Mouse (Mus musculus) c-Kit-negative CD71-positive TER-119-positive erythroid progenitor cells, embryonic 14.5 days (primary cell): Measurements from ENCODE around the gene Ikzf2.

ENCODE experiments used
- DNase-seq: peaks from one replicate; pipeline ENCODE4 v3.0.0-alpha.2; 2013; ENCODE audit warnings: low read depth, low spot score

Gene Ikzf2

GRCm38 (mm10) chr1:69687076-69687991 is at the start of gene Ikzf2:
TSS of gene Ikzf2 (minus strand) at chr1:69687245.
- DNase-seq = no peak

DNA sequence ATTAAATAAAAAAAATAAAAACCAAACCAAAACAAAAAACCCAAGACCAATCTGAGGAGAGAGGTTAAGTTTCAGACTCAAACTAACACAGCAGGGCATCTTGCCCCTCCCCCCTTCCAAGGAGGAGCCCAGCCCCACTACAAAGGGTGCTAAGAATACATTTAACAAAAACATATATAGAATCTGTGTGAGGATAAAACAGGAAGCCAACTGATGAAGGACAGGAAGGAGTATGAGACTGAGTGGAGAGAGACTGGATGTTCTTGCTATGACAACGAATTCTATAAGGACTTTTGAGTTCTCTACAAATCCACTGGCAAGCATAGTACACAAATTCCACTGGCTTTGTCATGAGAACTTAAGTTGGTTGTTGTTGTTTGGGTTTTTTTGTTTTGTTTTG is 42.7 kb upstream of the Ikzf2 start:
- no peak for DNase-seq

DNA sequence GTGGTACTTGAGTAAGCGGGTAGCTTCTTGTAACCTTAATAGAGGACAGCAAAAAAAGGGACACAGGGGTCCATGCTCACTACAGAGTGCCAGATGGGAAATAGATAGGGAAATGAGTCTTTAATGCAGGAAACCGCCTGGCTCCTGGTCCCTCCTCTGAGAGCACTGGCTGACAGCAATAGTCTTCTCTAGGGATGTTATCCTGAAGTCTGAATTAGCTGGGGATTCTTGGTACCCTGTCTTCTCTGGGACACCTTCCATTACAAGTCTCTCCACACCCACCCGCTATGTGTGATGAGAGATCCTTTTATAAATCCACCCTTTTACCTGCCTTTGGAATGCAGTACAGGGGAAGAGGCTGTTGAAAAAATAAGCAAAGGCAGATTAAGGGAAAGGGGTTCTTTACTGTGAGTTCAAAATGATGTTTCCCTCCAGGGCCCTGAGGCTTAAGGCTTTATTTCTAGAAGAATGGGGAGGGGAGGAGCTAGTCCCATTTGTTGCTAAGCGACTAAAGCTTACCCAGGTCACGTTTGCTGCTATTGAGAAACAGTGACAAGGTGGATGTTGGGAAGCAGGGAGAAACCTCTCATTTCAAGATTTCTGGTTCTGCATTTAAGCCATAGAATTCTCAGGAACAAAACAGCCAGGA is 42.1 kb upstream of the Ikzf2 start:
- DNase-seq = no peak

- DNase-seq = no peak
These were observed 40.9 kb upstream of the Ikzf2 start for GRCm38 (mm10) chr1:69727968-69728367.

DNA sequence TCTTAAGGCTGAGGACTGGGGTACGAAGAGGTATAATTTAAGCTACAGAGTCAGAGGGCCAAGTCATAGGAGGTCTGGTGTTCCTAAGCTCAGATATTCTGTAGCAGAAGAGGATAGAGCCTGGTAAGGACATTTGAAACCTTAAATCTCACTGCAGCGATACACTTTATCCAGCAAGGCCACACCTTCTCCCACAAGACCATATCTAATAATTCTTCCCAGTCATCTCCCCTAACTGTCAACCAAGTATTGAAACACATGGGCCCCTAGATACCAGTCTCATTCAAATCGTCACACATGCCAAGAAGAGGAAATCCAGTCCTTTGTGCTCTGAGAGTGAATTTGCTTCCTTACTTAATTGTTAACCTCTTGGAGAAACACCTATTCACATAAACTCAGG is 30.1 kb upstream of the Ikzf2 start:
- no peak for DNase-seq

DNA sequence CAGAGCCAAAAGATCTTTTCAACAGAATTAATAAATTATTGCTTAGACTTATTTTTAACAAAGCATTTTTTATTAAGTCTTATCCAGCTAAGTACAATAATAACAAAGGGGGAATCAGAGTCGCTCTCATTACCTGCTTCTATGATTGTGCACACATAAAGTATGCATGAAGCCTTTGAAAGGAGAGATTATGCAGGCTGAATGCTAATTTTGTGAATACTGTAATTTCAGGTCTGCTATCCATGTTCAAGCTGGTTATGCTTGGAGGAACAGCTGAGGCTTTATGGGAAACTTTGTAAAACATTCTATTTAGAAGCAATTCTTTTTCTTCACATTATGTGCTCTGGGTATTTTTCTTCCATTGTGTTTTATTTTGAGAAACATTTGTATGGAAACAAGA is 21.5 kb upstream of the Ikzf2 start:
- DNase-seq = no peak

DNA sequence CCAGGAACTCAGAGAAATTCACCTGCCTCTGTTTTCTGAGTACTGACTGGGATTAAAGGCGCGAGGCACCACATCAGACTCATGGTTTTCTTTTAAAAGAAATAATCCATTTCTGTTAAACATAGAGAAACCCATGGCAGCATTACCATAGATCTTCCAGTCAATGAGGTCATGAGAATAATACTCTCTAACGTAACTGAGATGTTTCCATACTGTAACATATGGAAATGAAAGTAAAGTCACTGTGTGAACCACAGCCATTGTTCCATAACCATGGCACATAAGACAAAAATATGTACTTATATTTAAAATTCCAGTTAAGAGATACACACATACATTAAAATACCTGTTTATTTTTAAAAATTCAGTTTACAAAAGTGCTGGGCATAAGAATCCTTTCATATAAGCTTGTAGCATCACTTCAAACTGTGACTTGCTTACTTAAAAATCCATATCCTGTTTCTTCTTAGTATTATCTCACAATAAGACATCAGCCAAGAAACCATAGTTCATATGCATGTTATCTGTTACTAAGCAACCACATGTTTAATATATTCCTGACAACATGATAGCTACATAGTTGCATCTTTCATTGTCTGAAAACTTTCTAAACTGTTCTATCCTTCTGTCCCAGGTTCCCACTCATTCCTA is 16.6 kb upstream of the Ikzf2 start:
- DNase-seq = no peak

- DNase-seq = no peak
These were observed 4.9 kb upstream of the Ikzf2 start for GRCm38 (mm10) chr1:69691946-69692345.

DNA sequence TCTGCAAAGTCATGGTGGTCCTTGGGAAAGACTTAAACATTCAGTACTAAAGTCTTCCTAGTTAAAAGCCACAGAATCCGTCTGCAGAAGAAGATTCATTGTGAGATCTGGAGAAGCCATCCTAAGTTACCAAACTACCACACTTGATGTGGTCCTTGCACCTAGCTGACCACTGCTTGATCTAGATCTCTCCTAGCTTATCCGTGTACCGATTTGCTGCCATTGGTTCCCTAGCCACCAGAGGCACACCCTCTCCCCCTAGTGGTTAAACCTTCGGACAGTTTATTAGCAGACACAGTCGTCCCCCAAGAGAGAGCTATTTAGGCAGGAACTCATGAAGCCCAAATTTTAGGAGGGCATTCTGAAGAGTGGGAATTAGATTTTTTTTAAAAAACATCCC is 1.9 kb upstream of the Ikzf2 start:
- DNase-seq = no peak

- no peak for DNase-seq
These were observed 1.1 kb upstream of the Ikzf2 start for GRCm38 (mm10) chr1:69688118-69688517.

DNA sequence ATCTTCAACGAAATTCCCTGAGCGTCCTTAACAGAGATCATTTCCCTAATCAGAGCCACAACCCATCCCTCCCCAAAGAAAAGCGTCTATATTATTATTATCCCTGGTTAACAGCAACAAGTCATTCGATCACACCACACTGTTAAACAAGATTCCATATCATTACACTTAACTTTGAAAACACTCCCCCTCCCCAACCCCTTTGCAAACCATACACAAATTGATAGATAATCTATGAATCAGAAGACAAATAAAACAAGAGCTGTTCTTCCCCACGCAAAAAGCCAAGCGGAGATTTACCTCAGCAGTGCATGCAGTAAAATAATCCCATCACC is 337 bp downstream of the Ikzf2 start:
- no peak for DNase-seq

GRCm38 (mm10) chr1:69685890-69686490 is 1.1 kb downstream of the Ikzf2 start:
- DNase-seq = no peak

- no peak for DNase-seq
These were observed 1.8 kb downstream of the Ikzf2 start for GRCm38 (mm10) chr1:69685049-69685889.

GRCm38 (mm10) chr1:69684280-69685040 is 2.6 kb downstream of the Ikzf2 start:
- DNase-seq = no peak

DNA sequence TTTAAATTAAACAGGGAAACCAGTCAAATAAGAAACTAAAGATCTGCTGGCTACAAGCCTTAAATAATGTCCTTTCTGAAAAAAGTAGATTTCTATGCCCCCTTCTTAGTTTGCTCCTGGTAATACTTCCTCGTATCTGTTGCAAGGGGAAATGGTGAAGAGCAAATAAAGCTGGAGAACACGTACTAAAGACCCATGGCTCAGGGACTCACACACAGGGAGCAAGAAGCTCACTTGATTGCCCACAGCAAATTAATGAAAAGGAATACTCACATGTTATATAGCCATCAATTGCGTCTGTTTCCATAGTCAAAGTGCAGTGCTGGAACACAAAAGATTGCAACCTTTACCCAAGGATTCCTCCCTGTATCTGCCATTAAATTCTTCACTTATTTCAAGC is 3.2 kb downstream of the Ikzf2 start:
- no peak for DNase-seq

- DNase-seq = no peak
These were observed 4.0 kb downstream of the Ikzf2 start for GRCm38 (mm10) chr1:69683058-69683457.

DNA sequence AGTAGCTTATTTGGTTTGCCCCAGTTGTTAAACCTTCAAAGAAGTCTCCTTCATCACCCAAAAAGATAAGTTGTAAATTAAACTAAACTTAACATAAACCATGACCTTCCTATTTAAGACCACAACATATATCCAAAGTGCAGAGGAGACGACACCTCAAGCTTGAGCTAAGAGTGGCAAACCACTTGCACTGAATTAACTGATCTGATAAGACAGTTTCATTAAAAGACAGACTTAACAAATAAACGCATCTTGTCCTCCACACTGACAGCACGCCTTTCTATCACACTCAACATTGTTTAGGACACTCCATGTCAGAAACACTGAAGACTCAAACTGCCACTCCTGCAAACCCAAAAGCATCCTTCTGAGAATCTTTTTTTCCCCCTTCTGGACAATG is 4.8 kb downstream of the Ikzf2 start:
- DNase-seq = no peak

DNA sequence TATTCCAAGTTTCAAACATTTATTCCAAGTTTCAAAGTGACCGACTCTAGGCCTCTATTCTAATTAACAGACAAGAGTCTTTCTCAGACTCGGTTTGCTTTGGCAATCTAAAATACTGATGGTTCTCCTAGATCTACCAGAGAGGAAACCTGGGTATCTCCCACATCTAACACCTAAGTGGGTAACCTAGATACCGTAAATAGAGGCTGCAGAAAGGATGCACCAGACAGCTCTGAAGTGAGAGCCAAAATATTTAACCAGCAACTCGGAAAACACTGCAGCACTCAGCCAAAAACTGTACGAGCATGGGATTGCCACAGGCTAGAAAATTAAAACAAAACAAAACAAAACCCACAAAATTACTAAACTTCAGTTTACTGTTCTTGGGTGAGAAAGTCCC is 6.0 kb downstream of the Ikzf2 start:
- DNase-seq = no peak

GRCm38 (mm10) chr1:69680501-69680900 is 6.5 kb downstream of the Ikzf2 start:
- no peak for DNase-seq

- no peak for DNase-seq
These were observed 17.1 kb downstream of the Ikzf2 start for GRCm38 (mm10) chr1:69669897-69670404.
